Mouse (Mus musculus) megakaryocyte progenitor cell, adult 5-6 weeks (primary cell): ENCODE measurements at regions not wholly inside any gene's neighbourhood (a gene's known extent, or its start where the extent isn't known, plus 50 kb on each side); places are given as distances from the start of the nearest gene placed in this dataset.
A peak's percentile ranks its signal among the peaks of the same experiment; 100 is the strongest.

Experiments
- ATAC-seq: replicated peaks from 2 replicates; pipeline ENCODE4 v1.8.0; 2016; ENCODE audit warnings: mild to moderate bottlenecking, moderate TSS enrichment, inconsistent platforms; ENCODE audit not compliant: poor library complexity

DNA sequence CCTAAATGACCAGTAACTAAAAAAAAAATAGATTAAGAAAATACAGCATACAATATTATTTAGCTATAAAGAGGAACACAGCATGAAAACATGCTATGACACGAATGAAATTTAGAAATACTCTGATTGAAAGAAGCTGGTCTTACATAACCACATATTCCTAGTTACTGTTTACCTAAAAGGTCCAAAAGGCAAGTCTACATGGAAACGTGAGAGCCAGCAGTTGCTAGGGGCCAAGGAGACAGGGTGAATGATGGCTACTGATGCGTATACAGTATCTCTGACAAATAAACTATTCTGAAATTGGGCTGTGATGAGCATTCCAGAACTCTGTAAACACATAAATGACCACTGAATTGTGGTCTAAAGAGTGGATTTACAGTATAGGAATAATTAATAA is 194.5 kb upstream of the Zbtb20 start:
- no peak for ATAC-seq

DNA sequence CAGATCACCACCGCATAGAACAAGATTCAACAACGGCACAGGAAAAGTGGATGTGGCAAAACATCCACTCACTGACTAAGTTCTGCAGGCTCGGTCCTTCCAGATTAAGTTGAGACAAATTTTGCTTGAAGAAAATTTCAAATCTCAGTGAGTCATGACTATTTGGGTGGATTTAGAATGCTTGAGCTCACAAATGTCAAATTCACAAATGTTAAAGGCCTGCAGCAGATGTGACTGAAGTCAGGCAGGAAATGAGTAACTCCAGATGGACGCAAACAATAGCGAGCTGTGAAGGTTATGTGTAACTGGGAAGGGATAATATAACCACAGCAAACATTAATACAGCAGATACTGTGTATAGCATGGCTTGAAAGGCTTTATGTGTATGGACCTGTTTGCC is 198.5 kb upstream of the Zbtb20 start:
- ATAC-seq = no peak

DNA sequence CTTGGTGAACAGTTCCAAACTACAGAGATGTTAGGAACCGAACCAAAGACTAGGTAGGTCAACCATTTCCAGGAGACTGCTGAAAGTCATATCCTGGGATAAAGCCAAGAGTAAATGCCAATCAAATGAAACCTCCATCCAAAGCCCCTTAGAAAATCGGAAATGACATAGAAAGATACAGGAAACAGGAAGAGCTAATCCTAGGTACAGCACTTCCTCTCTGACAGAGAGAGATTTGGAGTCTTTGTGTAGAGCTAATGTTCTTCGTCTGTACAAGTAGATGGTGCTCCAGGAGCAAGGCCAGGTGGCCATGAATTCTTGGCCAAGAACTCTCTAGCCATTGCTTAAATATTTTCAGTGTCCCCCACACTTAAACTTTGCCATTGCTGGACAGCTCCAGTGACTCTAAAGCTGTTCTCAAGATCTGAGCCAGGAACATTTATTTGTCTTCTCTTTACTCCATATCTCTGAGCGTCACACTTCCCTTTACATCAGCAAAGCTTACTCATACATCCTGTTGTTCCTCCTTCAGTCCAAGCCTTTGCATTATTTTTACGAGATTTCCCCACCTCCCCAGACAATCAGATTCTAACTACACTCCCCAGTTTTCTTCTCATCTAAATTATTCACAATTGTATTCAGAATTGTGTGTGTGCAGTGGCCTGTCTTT is 199.1 kb upstream of the Zbtb20 start:
- ATAC-seq = no peak; the same call in 1 of the 2 replicates

DNA sequence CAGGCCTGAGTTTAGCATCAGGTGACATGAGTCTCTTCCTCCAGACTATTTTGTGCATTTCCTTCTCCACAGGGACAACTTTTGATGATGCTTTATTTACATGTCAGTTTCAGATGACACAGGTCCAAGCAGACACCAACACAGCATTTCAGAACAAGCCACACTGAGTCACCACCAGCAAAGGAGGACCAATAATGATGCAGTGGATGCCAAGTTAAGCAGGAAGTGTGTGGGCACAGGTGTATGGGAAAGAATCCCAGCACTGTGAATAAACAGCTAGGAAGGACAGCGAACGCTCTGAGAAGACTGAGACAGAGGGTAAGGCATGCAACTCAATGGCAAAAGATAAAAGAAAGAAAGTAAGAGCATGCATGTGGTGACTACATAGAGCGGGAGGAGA is 200.7 kb upstream of the Zbtb20 start:
- no peak for ATAC-seq

DNA sequence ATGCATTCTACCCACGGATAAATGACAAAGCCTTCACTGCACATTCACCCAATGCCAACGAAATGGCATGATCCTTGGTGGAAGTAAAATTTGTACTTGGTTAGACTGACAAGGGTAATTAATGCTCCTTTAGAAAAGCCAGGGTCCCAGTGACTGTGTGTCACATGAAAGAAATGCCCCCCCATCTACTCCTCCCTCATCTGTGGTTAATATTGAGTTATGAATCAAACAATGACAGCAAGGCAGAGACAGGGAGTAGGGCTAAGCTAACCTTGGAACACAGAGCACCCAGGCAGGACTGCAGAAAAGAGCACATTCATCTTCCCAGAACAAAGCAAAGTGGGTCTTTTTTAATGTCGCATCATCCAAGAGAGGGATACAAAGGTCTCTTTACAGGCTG is 209.1 kb upstream of the Zbtb20 start:
- no peak for ATAC-seq

DNA sequence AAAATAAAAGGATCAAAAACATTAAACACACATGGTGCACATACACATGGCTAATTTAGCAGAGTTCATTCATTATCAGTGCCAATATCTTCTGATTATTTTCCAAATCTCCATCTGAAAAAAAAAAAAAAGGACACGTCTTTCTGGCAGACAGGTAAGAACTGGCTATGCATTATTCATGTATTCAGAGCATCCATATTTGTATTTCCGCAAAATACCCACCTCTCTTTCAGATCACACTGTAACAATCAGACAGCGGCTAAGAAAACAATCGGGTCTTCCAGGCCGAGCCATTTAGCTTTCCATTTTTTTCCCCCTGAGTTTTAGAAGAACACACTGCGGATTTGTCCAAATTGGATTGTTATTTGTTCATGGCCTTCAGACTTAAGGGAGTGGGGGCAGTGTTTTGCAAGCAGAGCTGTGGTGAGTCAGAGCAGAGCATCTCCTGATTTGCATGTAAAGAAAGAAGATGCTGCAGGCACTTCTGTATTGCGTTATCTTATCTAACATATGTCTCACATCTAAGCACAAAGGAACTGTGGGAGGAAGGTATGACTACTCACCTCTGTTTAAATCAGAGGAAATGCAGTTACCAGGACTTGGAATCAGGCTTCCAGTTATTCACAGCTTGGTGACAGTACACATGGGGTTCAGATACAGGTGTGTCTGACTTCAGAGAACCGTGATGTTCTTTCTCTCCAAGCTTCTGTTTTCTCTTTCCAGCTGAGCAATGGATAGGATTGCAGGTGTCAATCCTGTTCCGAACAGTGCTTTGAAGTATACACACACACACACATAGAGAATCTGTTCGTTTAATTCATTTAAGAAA is 223.6 kb upstream of the Zbtb20 start:
- ATAC-seq = no peak

DNA sequence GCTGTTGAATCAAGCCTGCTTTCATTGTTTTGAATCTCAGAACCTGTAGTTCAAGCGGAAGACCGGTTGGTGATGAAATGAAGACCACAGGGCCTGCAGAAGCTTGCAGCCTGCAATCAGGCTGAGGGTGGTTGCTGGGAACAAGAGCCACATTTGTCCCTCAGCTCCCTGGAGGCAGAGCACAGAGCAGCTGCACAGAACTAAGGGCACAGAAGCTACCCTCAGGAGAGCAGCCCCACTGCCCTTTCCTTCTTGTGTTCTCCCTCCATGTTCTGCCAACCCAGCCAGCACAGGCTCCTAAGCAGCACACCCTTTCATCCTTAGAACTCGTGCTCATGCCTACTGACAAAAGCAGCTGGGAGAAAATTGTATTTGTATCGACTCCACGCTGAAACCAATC is 225.9 kb upstream of the Zbtb20 start:
- ATAC-seq = no peak

DNA sequence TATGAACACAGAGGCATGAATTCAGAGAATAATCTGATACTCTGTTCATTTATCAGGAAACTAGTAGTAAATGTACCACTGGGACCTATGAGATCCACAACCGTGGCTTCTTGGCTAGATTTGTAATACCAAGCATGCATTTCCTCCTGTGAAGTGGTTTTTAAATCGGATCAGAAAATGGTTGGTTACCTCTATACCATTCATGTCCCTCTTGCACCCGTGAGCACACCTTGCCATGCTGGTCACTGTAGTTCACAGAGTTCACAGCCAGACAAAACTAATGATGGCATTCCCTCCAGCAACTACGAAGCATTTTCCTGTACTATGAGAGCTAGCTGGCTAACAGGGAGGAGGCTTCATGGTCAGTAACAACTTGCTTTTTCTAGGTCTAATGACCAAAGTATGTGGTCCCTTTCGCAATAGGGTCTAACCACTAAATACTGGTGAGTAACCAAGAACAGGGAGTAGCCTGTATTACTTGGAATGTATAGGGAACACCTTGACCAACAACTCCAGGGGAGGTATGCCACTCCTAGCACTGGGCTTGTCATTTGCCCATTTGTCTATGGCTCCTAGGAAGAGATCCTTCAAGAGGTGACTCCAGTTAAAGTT is 227.0 kb upstream of the Zbtb20 start:
- no peak for ATAC-seq

DNA sequence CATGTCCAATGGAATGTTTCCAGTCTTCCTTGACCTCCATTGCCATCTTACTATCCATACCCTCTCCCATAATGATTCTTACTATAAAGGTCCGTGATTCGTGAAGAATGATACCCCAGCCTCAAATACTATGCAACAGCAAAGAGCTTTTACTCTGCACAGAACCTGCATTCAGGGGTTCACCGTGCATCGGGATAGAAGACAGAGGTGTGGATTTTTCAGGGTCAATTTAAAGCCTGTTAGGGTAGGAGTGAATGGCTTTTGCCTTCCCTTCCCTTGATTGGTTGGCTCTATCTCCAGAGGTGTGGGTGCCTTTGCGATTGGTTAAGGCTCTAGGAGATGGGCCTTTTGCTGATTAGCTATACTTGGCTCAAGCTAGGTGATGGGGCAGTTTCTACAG is 227.9 kb upstream of the Zbtb20 start:
- ATAC-seq = no peak

DNA sequence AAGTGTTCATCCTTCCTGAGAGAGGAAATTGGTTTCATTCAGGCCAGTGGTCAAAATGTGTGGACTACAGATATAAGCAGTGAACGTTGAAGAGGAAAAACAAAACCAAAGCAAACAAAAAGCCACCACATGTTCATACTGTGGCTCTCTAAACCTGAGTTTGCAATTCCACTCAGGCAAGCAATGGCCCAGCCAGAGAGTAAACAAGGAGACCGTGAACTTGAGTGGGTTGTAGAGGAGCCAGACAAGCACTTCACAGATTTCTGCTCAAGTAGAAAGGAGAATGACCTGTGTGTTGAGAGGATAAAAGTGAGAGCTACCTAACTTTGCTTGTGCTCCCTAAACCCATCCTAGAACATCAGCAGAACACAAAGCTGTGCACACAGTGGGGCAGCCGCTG is 239.9 kb upstream of the Zbtb20 start:
- ATAC-seq = no peak

DNA sequence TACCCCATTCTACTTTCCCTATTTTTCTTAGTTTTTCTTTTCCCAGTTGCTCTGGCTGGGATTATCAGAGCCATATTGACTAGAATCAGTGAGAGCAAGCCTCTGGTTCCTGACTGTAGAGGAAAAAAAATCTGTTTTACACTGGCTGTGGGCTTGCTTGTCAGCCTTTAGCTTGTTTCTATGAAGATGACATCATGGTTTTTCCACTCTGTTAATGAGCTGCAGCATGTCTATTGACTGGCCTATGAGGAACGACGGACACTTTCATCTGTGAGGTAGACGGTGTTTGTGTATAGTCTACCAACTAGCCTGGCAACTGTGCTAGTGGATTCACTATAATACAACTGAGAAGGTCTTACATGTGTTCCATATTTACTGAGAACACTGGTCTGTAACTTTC is 248.0 kb upstream of the Zbtb20 start:
- ATAC-seq = no peak

DNA sequence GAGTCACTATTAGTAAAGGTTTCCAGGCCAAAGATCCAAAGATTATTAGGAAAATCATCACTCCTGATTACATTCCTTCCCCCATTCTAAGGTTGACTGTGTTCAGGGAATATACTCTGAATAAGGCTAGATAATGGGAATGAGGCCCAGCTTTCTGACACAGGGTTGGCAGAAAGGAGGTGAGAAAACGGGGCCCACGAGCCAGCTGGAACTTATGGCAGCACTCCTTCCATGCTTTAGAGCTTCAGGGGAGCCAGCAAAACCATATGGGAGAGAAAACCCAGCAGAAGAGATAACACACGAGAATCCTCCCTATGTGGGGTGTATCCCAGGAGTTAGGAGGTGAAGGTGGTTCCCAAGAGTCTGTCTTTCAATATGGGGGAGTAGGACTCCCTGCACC is 259.8 kb upstream of the Zbtb20 start:
- no peak for ATAC-seq

DNA sequence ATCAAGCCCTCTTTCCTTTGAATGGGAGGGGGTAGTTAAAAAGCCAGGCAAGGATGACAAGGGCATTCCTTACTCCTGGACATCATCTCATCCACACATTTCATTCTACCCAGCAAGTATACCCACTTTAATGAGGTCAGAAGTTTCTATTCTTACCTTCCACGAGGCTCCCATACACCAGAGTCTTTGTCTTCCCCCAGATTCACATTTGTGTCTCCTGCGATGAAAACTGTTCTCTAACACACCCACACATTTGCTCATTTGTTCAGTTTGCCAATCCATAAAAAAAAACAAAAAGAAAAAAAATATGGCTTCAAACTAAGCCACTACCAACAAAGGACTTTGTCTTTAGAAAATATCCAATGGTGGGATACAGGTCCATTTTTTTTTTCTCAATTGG is 263.7 kb upstream of the Zbtb20 start:
- ATAC-seq = no peak

DNA sequence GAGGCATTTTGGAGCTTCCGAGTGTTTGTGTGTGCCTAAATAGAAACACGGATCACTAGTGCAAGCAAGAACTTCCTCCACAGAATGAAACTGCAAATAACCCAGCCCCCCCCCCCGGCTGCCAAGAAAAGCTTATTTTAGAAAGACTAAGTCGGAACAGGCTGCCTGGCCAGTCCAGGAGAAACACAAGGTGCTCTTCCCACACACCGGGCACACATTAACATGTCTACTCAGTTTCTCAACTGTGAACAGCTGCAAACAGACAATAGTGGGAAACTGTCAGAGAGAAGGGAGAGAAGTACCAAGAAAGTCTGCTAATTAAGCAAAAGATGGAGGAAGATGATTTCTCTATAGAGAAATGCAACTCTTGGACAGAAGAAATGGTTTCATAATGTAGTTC is 267.3 kb upstream of the Zbtb20 start:
- ATAC-seq = no peak

DNA sequence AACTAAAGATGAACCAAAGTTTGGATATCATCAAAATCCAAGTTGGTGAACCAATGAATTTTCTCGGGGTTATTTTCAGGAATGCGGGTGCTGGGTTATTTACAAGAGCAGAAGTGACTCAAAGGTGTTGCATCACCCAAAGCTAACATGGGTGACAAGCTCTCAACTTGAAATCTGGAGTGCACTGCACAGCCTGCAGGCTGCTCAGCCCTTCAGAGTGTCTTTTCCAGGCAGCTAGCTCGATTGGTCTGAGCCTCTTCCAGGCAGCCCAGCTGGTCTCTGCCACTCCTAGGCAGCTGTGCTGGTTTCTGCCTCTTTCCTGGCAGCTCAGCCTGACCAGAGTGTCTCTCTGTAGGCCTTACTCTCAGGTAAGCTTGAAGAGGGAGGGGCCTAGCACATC is 251.9 kb upstream of the Gap43 start:
- peak; percentile 52 for ATAC-seq

DNA sequence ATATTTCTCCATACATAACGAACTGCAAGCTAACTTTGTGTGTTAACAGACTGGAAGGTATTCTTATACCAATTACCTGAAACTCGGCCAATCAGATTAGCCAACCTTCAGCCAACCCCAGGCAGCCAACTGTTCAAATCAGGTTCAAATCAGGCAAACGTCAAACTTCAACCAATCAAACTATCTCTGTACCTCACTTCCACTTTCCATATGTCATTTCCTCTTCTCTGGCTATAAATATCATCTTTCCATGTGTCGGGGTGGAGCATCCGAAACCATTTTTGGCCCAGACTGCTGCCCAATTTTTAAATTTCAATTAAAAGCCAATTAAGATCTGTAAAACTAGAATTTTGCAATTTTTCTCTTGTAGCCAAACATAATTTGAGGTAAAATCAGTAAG is 251.1 kb upstream of the Gap43 start:
- no peak for ATAC-seq

DNA sequence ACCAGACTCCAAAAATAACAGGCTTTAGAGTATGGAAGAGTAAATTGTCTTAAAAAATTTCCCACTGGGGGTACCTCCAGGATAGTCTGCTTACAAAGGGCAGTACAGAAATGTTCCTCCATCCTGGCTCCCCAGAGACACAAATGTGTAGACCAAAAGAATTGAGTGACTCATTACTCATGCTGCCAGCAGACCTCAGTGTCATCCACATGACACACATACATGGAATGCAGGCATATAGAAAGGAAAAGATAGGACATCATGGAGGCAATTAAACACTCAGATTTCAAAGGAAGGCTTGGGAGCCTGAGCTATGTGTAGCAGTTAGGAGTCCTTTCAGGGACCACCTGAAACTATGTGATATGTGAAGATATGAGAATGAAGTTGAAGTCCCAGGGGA is 245.7 kb upstream of the Gap43 start:
- ATAC-seq = no peak

DNA sequence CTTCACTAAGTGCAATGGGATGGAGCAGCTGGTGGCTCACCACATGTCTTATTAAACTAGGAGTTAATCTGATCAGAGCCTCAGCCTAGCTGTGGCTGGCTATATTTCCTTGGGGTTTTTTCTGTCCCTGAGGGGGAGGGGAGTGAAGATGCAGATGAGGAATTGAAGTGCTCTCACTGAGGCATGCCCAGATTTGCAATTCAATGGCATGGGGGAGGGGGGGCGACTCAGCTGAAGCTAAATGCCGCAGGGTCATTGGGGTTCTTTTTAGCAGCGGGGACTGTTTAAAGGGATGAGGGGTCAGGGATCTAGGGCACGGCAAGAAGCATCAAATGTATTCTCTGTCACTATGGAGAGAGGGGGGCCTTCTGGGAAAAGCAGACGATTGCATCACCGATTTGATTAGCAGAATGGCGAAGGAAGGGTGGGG is 235.1 kb upstream of the Gap43 start:
- ATAC-seq = no peak

DNA sequence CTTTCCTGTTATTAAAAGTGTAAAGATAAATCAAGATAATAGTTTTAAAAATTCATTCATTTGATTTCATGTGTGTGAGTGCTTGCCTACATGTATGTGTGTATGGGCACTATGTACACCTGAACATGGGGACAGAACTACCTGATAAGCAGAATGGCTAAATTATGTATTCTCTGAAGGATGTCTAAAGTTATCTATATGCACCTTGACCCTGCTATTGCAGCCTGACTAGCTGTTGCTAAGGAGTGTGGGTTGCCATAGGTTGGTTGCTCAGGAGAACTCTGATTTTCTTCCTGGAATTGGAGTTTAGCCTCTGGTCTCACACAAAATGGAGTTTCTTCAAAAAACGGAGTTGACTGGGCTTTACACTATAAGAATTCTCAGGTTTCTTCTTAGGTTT is 234.5 kb upstream of the Gap43 start:
- no peak for ATAC-seq

DNA sequence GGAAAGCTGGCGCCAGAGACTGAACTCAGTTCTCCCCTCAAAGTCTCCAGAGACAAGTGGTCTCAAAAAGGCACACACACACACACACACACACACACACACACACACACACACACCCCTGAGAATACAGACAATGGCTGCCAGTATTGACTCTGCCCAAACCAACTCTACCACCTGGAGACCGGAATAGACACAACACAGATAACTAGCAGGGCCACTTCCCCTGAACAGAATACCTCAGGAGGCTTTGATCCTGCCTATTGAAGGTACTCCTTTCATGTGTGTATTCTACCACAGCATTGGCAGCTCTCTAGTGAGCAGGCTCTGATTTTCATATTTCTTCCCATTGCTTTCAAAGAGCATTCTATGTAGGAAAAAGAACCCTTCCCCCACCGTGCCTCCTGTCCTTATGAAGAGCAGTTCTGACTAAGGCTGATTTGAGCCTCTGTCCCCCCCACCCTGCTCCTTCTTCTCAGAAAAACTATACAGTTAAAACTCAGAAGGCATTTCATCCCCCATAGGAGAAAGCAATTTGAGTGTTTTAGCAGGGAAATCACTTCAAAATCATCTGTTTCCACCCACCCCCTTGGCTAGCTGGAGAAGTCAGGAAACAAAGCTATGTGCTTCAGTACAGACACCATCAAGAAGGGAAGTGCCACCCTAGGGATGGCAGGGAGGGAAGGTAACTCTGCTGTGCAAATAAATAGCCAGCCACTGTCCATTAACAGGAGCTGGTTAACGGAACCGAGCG is 230.0 kb upstream of the Gap43 start:
- ATAC-seq = no peak

DNA sequence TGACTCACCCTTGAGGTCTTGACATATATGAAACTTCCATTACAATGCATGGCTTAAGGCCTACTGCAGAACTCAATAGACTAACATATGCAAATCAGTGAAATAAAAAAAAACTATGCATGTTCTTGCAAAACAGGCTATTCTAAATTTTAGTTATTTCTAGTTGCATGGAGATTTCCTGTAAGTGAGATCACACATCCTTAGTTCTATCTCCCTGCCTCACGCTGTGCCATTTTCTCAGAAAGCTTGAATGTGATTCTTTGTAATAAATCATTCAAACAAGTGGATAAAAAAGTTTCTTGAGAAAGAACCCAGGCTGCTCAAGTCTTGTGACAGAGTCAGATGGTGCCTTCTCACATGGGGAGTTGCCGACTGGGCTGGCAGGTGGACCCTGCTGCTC is 228.9 kb upstream of the Gap43 start:
- ATAC-seq = no peak

DNA sequence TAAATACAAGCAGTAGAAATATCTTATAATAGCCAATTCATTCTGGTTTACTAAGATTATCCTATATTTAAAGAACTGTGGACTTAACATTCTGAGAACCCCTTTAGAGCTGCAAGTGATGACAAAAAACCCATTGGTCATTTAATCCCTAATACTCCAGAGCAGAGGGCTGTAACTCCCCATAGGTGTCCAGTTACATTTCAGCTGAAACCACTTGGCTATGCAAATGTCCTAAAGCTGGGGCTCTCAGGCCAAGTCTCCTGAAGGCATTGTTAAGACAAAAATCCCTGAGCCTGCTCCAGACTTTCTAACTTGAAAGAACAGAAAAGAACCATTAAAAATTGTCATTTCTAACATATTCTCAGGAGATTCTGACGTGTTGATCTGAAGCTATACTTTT is 209.1 kb upstream of the Gap43 start:
- no peak for ATAC-seq
